8 mouse cellular contexts compared by ENCODE assay signal in genomic region chr14:34548391-34549001, GRCm38 (mm10). TPM values are rescaled to one million over a fixed set of nuclear protein-coding genes. Genes with fewer than 3 reads are reported as not detected.
DNase-seq lines count a peak whose midpoint lies in the region; ATAC-seq lines count a peak whose summit lies in the region.

No protein-coding gene starts in this region.

- peak; percentile 76 for ATAC-seq in frontal cortex, adult (ENCODE audit: low TSS enrichment)
- peak; percentile 58 for ATAC-seq in hindbrain, embryonic 12.5 days (ENCODE audit: low FRiP score)

- H3K4me3 ChIP-seq in hindbrain, embryonic 12.5 days = peak overlapping the region; percentile 65

- DNase-seq in NIH3T3 (ENCODE audit: low read depth) = peak; percentile 72
- DNase-seq in cerebellum, adult 18-20 months = peak; percentile 64 to 69
- peak; percentile 36 for DNase-seq in left cerebral cortex, adult 11 months (ENCODE audit: low spot score)
- DNase-seq in lung, postnatal 25 days (ENCODE audit: low spot score) = peak; percentile 74
- DNase-seq in retina, postnatal 1 day = peak; percentile 71
- DNase-seq in spleen, adult 12 weeks (ENCODE audit: low spot score) = no peak

- peak overlapping the region; percentile 66 for H3K9ac ChIP-seq in hindbrain, embryonic 12.5 days

- H3K4me1 ChIP-seq in hindbrain, embryonic 12.5 days = peaks cover 5% of the 10 kb centered on the region

- peaks cover 12% of the 10 kb centered on the region for H3K27me3 ChIP-seq in hindbrain, embryonic 12.5 days

- under 1% methylated on average over 27 of the region's 27 CpGs for WGBS in hindbrain, embryonic 12.5 days

- H3K9me3 ChIP-seq in hindbrain, embryonic 12.5 days (replicated peaks) = no peaks in the 10 kb centered on the region

- peak overlapping the region; percentile 80 for H3K4me2 ChIP-seq in hindbrain, embryonic 12.5 days (replicated peaks)

- no peaks in the 10 kb centered on the region for H3K36me3 ChIP-seq in hindbrain, embryonic 12.5 days

- H3K27ac ChIP-seq in hindbrain, embryonic 12.5 days = peak overlapping the region; percentile 85

RNA-seq across cellular contexts. Expression of gene 9230112D13Rik, which starts 25.9 kb away (rescaled TPM):
- polyA plus RNA-seq in hindbrain, embryonic 12.5 days (2016; fragmentation: Nextera tagmentation; extraction: Ambion mirVana) = not detected in 2 replicates

RNA-seq across cellular contexts. Expression of gene Ldb3, which starts 40.0 kb away (rescaled TPM):
- 0.22 and 1.9 TPM in 2 replicates for polyA plus RNA-seq in hindbrain, embryonic 12.5 days (2016; fragmentation: Nextera tagmentation; extraction: Ambion mirVana)

RNA-seq across cellular contexts. Expression of gene Bmpr1a, which starts 45.4 kb away (rescaled TPM):
- polyA plus RNA-seq in hindbrain, embryonic 12.5 days (2016; fragmentation: Nextera tagmentation; extraction: Ambion mirVana) = 47.6 and 50.4 TPM in 2 replicates

RNA-seq across cellular contexts. Expression of gene Opn4, which starts 51.4 kb away (rescaled TPM):
- not detected in 2 replicates for polyA plus RNA-seq in hindbrain, embryonic 12.5 days (2016; fragmentation: Nextera tagmentation; extraction: Ambion mirVana)
